In the genomic region with DNA sequence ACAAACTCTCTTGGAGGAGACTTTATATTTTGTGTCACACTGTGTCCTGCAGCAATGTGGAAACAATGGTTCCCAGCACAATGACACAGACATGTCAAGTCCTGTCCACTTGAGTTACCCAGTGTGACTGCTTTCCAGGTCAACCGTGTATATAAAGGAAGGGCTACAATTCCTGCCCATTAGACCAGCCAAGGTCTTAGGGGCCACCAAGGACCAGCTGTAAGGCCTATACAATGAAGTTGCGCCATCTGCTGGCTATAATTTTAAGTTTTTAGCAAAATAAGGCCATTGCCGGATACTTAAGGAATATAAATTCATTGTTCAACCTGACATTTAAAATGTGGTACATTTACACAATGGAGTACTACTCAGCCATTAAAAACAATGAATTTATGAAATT, we compare ENCODE assay signal across 10 mouse cellular contexts.
DNase-seq lines count a peak whose midpoint lies in the region; ATAC-seq and TF ChIP-seq lines count a peak whose summit lies in the region.
"Had no signal": no experiment of that assay in that cellular context is flagged by ENCODE, and none has a peak within 500 bp of the region (broad histone marks: within the 10 kb centered on the region; RNA-seq: fewer than 3 reads in every experiment).

No protein-coding gene starts in this region.

- no peak overlapping the region for H3K27ac ChIP-seq in hindbrain, postnatal 0 days
- no peak overlapping the region for H3K27ac ChIP-seq in hindbrain, embryonic 16.5 days (ENCODE audit: low read depth, low read length)
- no peak overlapping the region for H3K27ac ChIP-seq in kidney, embryonic 15.5 days
- H3K27ac ChIP-seq: limb, embryonic 12.5 days; neural tube, embryonic 12.5 days had no signal

- H3K4me2 ChIP-seq in hindbrain, postnatal 0 days (ENCODE audit: low read depth, low read length): no peak overlapping the region
- no peak overlapping the region for H3K4me2 ChIP-seq in hindbrain, embryonic 16.5 days (ENCODE audit: low read length)
- H3K4me2 ChIP-seq in kidney, embryonic 15.5 days: no peak overlapping the region
- H3K4me2 ChIP-seq: limb, embryonic 12.5 days; neural tube, embryonic 12.5 days had no signal

- no peaks in the 10 kb centered on the region for H3K4me1 ChIP-seq in hindbrain, postnatal 0 days (ENCODE audit: insufficient read depth, low read length)
- H3K4me1 ChIP-seq in hindbrain, embryonic 16.5 days (ENCODE audit: control insufficient read depth, insufficient read depth, low read depth, low read length): no peaks in the 10 kb centered on the region
- H3K4me1 ChIP-seq in kidney, embryonic 15.5 days: no peaks in the 10 kb centered on the region
- H3K4me1 ChIP-seq: limb, embryonic 12.5 days; neural tube, embryonic 12.5 days had no signal

- WGBS in hindbrain, postnatal 0 days: 24% methylated on average over 3 of the region's 3 CpGs
- 23% methylated on average over 3 of the region's 3 CpGs for WGBS in hindbrain, embryonic 16.5 days
- WGBS in kidney, embryonic 15.5 days: 32% methylated on average over 3 of the region's 3 CpGs

- no peaks in the 10 kb centered on the region for H3K36me3 ChIP-seq in hindbrain, postnatal 0 days (ENCODE audit: insufficient read depth, low read length)
- no peaks in the 10 kb centered on the region for H3K36me3 ChIP-seq in hindbrain, embryonic 16.5 days (ENCODE audit: control insufficient read depth, insufficient read depth, low read length)
- H3K36me3 ChIP-seq in kidney, embryonic 15.5 days: no peaks in the 10 kb centered on the region
- H3K36me3 ChIP-seq: limb, embryonic 12.5 days; neural tube, embryonic 12.5 days had no signal

- no peaks in the 10 kb centered on the region for H3K27me3 ChIP-seq in hindbrain, postnatal 0 days (ENCODE audit: insufficient read depth, low read length)
- no peaks in the 10 kb centered on the region for H3K27me3 ChIP-seq in hindbrain, embryonic 16.5 days (replicated peaks; ENCODE audit: control insufficient read depth, insufficient read depth, low read length)
- no peaks in the 10 kb centered on the region for H3K27me3 ChIP-seq in kidney, embryonic 15.5 days
- H3K27me3 ChIP-seq: limb, embryonic 12.5 days; neural tube, embryonic 12.5 days had no signal

- peak; percentile 49 for TF ChIP-seq CTCF in hindbrain, postnatal 0 days (IDR thresholded peaks at IDR 0.05; ENCODE audit: low read depth)

- no peak for ATAC-seq in hindbrain, postnatal 0 days
- ATAC-seq in hindbrain, embryonic 16.5 days: no peak
- ATAC-seq in kidney, embryonic 15.5 days (replicated peaks; ENCODE audit: low FRiP score): peak; percentile 54; the same call in 1 of the 2 replicates
- ATAC-seq: activated CD4-positive, CD25-positive, alpha-beta regulatory T cell, adult 4 months had no signal

- no peak overlapping the region for H3K4me3 ChIP-seq in hindbrain, postnatal 0 days (ENCODE audit: low read length)
- H3K4me3 ChIP-seq in hindbrain, embryonic 16.5 days (ENCODE audit: low read length): no peak overlapping the region
- no peak overlapping the region for H3K4me3 ChIP-seq in kidney, embryonic 15.5 days (replicated peaks)
- H3K4me3 ChIP-seq: limb, embryonic 12.5 days; neural tube, embryonic 12.5 days had no signal

- DNase-seq in hindbrain, postnatal 0 days (ENCODE audit: low spot score): peak; percentile 54
- DNase-seq in 416B (ENCODE audit: low read depth): peak; percentile 43
- peak; percentile 19 for DNase-seq in Muller cell, postnatal 12 days (ENCODE audit: inconsistent ontology term)
- DNase-seq in frontal cortex, postnatal 25 days (ENCODE audit: low spot score in 2 of 2): no peak
- DNase-seq in heart, postnatal 4 days: no peak

- H3K9me3 ChIP-seq in hindbrain, postnatal 0 days (ENCODE audit: low read length): no peaks in the 10 kb centered on the region
- no peaks in the 10 kb centered on the region for H3K9me3 ChIP-seq in hindbrain, embryonic 16.5 days (ENCODE audit: control insufficient read depth, low read length)
- H3K9me3 ChIP-seq in kidney, embryonic 15.5 days (replicated peaks): no peaks in the 10 kb centered on the region
- H3K9me3 ChIP-seq: limb, embryonic 12.5 days; neural tube, embryonic 12.5 days had no signal

- no peak overlapping the region for H3K9ac ChIP-seq in hindbrain, postnatal 0 days (replicated peaks; ENCODE audit: low read length)
- H3K9ac ChIP-seq in hindbrain, embryonic 16.5 days (ENCODE audit: low read depth, low read length): no peak overlapping the region
- no peak overlapping the region for H3K9ac ChIP-seq in kidney, embryonic 15.5 days
- H3K9ac ChIP-seq: limb, embryonic 12.5 days; neural tube, embryonic 12.5 days had no signal

Comparison
In these comparisons a context has a peak if more than half of its experiments do, and no peak if none do; other contexts are left out.
1. DNase-seq: peak in hindbrain, postnatal 0 days (single experiment), 416B (single experiment) and Muller cell, postnatal 12 days (single experiment); none in frontal cortex, postnatal 25 days (0 of 2) and heart, postnatal 4 days (single experiment).